Mouse (Mus musculus): ENCODE data around the gene Cd3e. TPM values are rescaled to one million over a fixed set of nuclear protein-coding genes. Genes with fewer than 3 reads are reported as not detected.

The Cd3e gene
- total and polyA plus RNA-seq, 3 experiments, result 0.21 to 1.5 (median 0.66) TPM

DNA sequence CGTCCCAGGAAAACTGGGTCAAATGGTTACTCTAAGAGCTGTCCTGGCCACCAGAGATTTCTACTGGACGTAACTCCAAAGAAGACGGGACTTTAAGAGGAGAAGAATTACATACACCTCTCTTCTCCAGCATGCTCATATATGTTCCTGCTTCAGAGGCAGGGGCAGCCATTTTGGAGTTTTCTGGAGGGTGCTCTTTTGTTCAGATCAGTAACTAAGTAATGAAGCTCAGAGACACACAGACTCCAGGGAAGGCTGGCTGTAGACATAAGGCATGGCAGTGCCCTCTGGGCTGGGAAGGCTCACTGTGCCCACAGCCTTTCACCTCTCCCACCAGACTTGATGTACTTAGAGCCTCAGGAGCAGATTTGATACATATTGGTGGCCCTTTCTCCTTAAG lies 26.9 kb downstream of the Cd3e start:
- Histone ChIP-seq H3K79me2 (replicated peaks; ENCODE audit: control insufficient read depth, insufficient read depth, low read length) (no peaks in the 10 kb centered on the region), H3K4me1 (ENCODE audit: control insufficient read depth, insufficient read depth, low read length) (no peaks in the 10 kb centered on the region; the same call in 1 of the 2 replicates), H3K27ac (no peak overlapping the region), H3K9ac (ENCODE audit: low read depth, low read length) (no peak overlapping the region), H3K4me3 (no peak overlapping the region), H3K27me3 (ENCODE audit: control insufficient read depth, insufficient read depth, low read length) (peaks cover 1% of the 10 kb centered on the region), H3K36me3 (ENCODE audit: control insufficient read depth, insufficient read depth, low read length) (no peaks in the 10 kb centered on the region)
- WGBS, result 77% methylated on average over 3 of the region's 3 CpGs
- TF ChIP-seq CTCF (IDR thresholded peaks at IDR 0.05) (no peak), EP300 (IDR thresholded peaks at IDR 0.05; ENCODE audit: insufficient read depth, low read depth, low read length) (no peak), POLR2A (IDR thresholded peaks at IDR 0.05; ENCODE audit: insufficient read depth, low read depth, low read length) (no peak)
- DNase-seq, result no peak
- intact Hi-C loops (cut with DNase I), result no loop called here

DNA sequence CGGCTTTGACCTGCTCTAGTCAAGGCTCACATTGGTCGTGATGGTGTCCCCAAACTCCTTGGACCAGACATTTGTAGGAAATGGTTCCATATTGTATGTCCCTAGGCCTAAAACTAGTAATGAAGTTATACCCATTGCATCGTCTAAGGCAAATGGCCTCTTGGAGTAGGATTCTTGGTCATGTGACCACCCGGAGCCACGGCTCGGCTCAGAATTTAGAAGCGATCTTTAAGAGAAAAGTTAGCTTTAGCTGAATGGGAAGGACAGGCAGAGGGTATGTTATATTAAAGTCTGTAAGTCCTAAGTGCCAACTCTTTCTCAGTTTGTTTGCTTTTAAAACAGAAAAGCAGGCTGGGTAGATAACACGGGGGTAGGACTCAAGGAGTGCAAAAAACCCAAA lies 27.3 kb downstream of the Cd3e start:
- H3K27me3 ChIP-seq (ENCODE audit: control insufficient read depth, insufficient read depth, low read length), result peaks cover 1% of the 10 kb centered on the region
- DNase-seq, result no peak
- H3K27ac ChIP-seq, result no peak overlapping the region
- H3K9ac ChIP-seq (ENCODE audit: low read depth, low read length), result no peak overlapping the region
- no peaks in the 10 kb centered on the region; the same call in 1 of the 2 replicates for H3K4me1 ChIP-seq (ENCODE audit: control insufficient read depth, insufficient read depth, low read length)
- H3K36me3 ChIP-seq (ENCODE audit: control insufficient read depth, insufficient read depth, low read length), result no peaks in the 10 kb centered on the region
- no peaks in the 10 kb centered on the region for H3K79me2 ChIP-seq (replicated peaks; ENCODE audit: control insufficient read depth, insufficient read depth, low read length)
- intact Hi-C loops (cut with DNase I), result no loop called here
- TF ChIP-seq CTCF (IDR thresholded peaks at IDR 0.05), result no peak
- no peak for TF ChIP-seq EP300 (IDR thresholded peaks at IDR 0.05; ENCODE audit: insufficient read depth, low read depth, low read length)
- no peak for TF ChIP-seq POLR2A (IDR thresholded peaks at IDR 0.05; ENCODE audit: insufficient read depth, low read depth, low read length)
- no peak overlapping the region for H3K4me3 ChIP-seq
- WGBS, result 86% methylated on average over 8 of the region's 8 CpGs

DNA sequence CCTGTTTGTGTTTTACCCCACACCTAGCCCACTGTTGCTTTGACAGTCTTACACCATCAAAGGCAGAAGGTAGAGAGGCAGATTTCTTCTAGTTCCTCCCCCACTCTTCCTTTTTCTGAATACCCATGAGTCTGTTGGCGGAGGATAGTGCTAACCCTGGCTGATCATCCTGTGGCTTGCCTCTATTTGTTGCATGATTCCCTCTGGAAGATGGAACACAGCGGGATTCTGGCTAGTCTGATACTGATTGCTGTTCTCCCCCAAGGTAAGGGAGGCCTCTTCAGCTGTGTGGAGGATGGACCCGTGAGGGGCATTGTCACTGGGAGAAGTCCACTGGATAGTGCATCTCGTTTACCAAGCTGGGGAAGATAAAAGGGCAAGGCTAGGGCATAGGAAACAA lies 27.8 kb downstream of the Cd3e start, which contains the start of gene Cd3d:
Cd3d (plus strand) TSS at position 111 of the 400 bp plus-strand sequence.
- H3K4me3 ChIP-seq, result no peak within 1 kb of the TSS
- 72% methylated on average over 4 of the region's 4 CpGs for WGBS
- intact Hi-C loops (cut with DNase I), result no loop called here

DNA sequence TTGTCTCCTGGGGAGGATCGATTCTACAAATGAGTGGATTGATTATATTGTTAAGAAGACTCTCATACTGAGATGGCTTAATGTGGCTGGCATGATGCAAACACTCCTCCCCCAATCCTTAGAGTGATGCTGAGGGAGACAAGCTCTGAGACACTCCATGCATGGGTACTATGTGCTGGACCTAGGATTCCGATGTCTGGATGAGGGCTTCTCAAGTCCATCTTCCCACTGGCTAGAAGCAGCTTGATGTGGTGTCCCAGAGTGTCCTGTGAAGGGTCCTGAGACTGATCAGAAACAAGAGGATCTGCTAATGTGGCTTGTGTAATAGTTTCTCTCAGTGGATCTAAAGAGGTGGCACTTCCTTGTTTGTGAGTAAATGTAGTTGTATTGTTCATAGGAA lies 28.3 kb downstream of the Cd3e start:
- 87% methylated on average over 2 of the region's 2 CpGs for WGBS
- H3K27me3 ChIP-seq (ENCODE audit: control insufficient read depth, insufficient read depth, low read length), result peaks cover 1% of the 10 kb centered on the region
- no peaks in the 10 kb centered on the region for H3K79me2 ChIP-seq (replicated peaks; ENCODE audit: control insufficient read depth, insufficient read depth, low read length)
- H3K27ac ChIP-seq, result no peak overlapping the region
- TF ChIP-seq EP300 (IDR thresholded peaks at IDR 0.05; ENCODE audit: insufficient read depth, low read depth, low read length) (no peak), CTCF (IDR thresholded peaks at IDR 0.05) (no peak), POLR2A (IDR thresholded peaks at IDR 0.05; ENCODE audit: insufficient read depth, low read depth, low read length) (no peak)
- no peaks in the 10 kb centered on the region for H3K36me3 ChIP-seq (ENCODE audit: control insufficient read depth, insufficient read depth, low read length)
- no peaks in the 10 kb centered on the region for H3K4me1 ChIP-seq (ENCODE audit: control insufficient read depth, insufficient read depth, low read length)
- no peak for DNase-seq
- no peak overlapping the region for H3K9ac ChIP-seq (ENCODE audit: low read depth, low read length)
- intact Hi-C loops (cut with DNase I), result no loop called here
- H3K4me3 ChIP-seq, result no peak overlapping the region

More for the DNA sequence above, 27.8 kb downstream of the Cd3e start, which contains the start of gene Cd3d:
- Histone ChIP-seq H3K4me1 (ENCODE audit: control insufficient read depth, insufficient read depth, low read length) (no peaks in the 10 kb centered on the region), H3K79me2 (replicated peaks; ENCODE audit: control insufficient read depth, insufficient read depth, low read length) (no peaks in the 10 kb centered on the region), H3K27me3 (ENCODE audit: control insufficient read depth, insufficient read depth, low read length) (peaks cover 1% of the 10 kb centered on the region), H3K9ac (ENCODE audit: low read depth, low read length) (no peak within 1 kb of the TSS), H3K36me3 (ENCODE audit: control insufficient read depth, insufficient read depth, low read length) (no peaks in the 10 kb centered on the region), H3K27ac (no peak within 1 kb of the TSS)
- TF ChIP-seq CTCF (IDR thresholded peaks at IDR 0.05), result no peak
- TF ChIP-seq EP300 (IDR thresholded peaks at IDR 0.05; ENCODE audit: insufficient read depth, low read depth, low read length), result no peak
- no peak for TF ChIP-seq POLR2A (IDR thresholded peaks at IDR 0.05; ENCODE audit: insufficient read depth, low read depth, low read length)
- DNase-seq, result no peak

DNA sequence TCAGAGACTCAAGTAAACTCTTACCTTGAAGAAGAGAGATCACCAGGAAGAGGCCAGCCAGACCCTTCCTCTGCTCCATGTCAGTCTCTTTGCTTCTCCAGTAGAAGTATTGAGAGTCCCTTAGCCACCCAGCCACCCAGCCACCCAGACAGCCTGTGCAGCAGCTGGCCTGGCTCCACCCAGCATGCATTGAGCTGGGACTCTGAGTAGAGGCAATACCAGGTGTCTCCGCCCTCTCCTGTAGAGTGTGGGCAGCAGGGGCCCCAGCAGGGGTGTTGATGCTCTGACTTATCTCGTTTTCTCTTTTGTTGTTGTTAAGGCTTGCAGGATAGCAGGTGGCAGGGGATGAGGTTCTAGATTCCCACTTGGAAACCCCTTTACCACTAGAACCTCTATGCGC lies 29.2 kb downstream of the Cd3e start, which contains the start of gene Cd3g:
Cd3g (minus strand) TSS at position 190 of the 400 bp plus-strand sequence.
- Histone ChIP-seq H3K79me2 (replicated peaks; ENCODE audit: control insufficient read depth, insufficient read depth, low read length) (no peaks in the 10 kb centered on the region), H3K36me3 (ENCODE audit: control insufficient read depth, insufficient read depth, low read length) (no peaks in the 10 kb centered on the region), H3K4me3 (no peak within 1 kb of the TSS), H3K4me1 (ENCODE audit: control insufficient read depth, insufficient read depth, low read length) (no peaks in the 10 kb centered on the region), H3K9ac (ENCODE audit: low read depth, low read length) (no peak within 1 kb of the TSS), H3K27me3 (ENCODE audit: control insufficient read depth, insufficient read depth, low read length) (peaks cover 1% of the 10 kb centered on the region), H3K27ac (no peak within 1 kb of the TSS)
- TF ChIP-seq CTCF (IDR thresholded peaks at IDR 0.05) (no peak), POLR2A (IDR thresholded peaks at IDR 0.05; ENCODE audit: insufficient read depth, low read depth, low read length) (no peak), EP300 (IDR thresholded peaks at IDR 0.05; ENCODE audit: insufficient read depth, low read depth, low read length) (no peak)
- DNase-seq, result peak in 1 of 2 experiments; percentile 25
- WGBS, result 64% methylated on average over 3 of the region's 3 CpGs
- intact Hi-C loops (cut with DNase I), result no loop called here

DNA sequence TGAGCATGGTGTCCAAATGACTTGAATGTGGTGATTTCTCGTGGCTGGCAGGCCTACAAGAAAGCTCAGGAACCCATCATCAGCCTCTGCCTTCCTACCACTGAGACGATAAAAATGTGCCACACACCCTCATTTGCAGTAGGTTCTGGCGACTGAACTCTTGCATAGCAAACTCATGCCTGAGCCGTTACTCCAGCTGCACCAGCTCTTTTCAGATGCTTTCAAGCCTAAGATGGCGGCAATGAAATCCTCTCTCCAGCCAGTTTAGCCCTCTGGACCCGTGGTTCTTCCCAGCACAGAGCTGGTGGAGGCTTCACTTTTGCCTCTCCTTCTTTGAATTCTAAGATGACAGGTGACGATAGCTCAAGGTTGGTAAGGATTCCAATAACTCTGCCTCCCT lies 29.6 kb downstream of the Cd3e start:
- WGBS, result 62% methylated on average over 7 of the region's 7 CpGs
- no peaks in the 10 kb centered on the region for H3K4me1 ChIP-seq (ENCODE audit: control insufficient read depth, insufficient read depth, low read length)
- no peaks in the 10 kb centered on the region for H3K36me3 ChIP-seq (ENCODE audit: control insufficient read depth, insufficient read depth, low read length)
- TF ChIP-seq POLR2A (IDR thresholded peaks at IDR 0.05; ENCODE audit: insufficient read depth, low read depth, low read length) (no peak), CTCF (IDR thresholded peaks at IDR 0.05) (no peak), EP300 (IDR thresholded peaks at IDR 0.05; ENCODE audit: insufficient read depth, low read depth, low read length) (no peak)
- no peak overlapping the region for H3K27ac ChIP-seq
- H3K4me3 ChIP-seq, result no peak overlapping the region
- no peaks in the 10 kb centered on the region for H3K79me2 ChIP-seq (replicated peaks; ENCODE audit: control insufficient read depth, insufficient read depth, low read length)
- intact Hi-C loops (cut with DNase I), result no loop called here
- H3K9ac ChIP-seq (ENCODE audit: low read depth, low read length), result no peak overlapping the region
- no peak for DNase-seq
- peaks cover 1% of the 10 kb centered on the region; the same call in 1 of the 2 replicates for H3K27me3 ChIP-seq (ENCODE audit: control insufficient read depth, insufficient read depth, low read length)
